Mouse (Mus musculus) olfactory bulb, adult 2 months (tissue): ENCODE measurements around the gene Fam149b. TPM values are rescaled to one million over a fixed set of nuclear protein-coding genes. Genes with fewer than 3 reads are reported as not detected.

ENCODE experiments used
- H3K27ac ChIP-seq: fragments of 200-500 bp; 2 replicates; pipeline ENCODE4 v1.5.1; 2012; ENCODE audit warnings: low read depth, low read length; ENCODE audit not compliant: insufficient read depth
- H3K4me1 ChIP-seq: fragments of 200-500 bp; 2 replicates; pipeline ENCODE4 v1.6.1; 2012; ENCODE audit warnings: low read length; ENCODE audit not compliant: control insufficient read depth, insufficient read depth
- H3K4me3 ChIP-seq: fragments of 200-500 bp; 2 replicates; pipeline ENCODE4 v1.5.1; 2012; ENCODE audit warnings: mild to moderate bottlenecking, low read depth, low read length, moderate library complexity; ENCODE audit not compliant: insufficient read depth
- CTCF ChIP-seq: fragments of 200-500 bp; IDR thresholded peaks from 2 replicates; pipeline ENCODE4 v1.5.1; 2012; ENCODE audit warnings: low read depth, mild to moderate bottlenecking, low read length, moderate library complexity; ENCODE audit not compliant: insufficient read depth
- POLR2A ChIP-seq: fragments of 200-500 bp; IDR thresholded peaks from 2 replicates; pipeline ENCODE4 v1.6.1; 2012; ENCODE audit warnings: mild to moderate bottlenecking, low read depth, low read length, moderate library complexity; ENCODE audit not compliant: insufficient read depth
- WGBS: fragments of 180-500 bp; shearing (Covaris S2); methylation state at CpG from one replicate; pipeline ENCODE4 v1.1.7; 2018; 5-methylcytosine and 5-hydroxymethylcytosine counted together
- polyA plus RNA-seq: library from polyadenylated mRNA; stranded (reverse); fragments of >200 nt; gene quantifications from 2 replicates; pipeline ENCODE4 v1.2.4, GENCODE M21; 2012; ENCODE audit warnings: low replicate concordance; ENCODE audit not compliant: missing spikeins, insufficient read depth, insufficient read length

Gene Fam149b
- polyA plus RNA-seq, 1 experiment = not detected

- Histone ChIP-seq H3K27ac (no peak overlapping the region), H3K4me3 (no peak overlapping the region), H3K4me1 (peaks cover 4% of the 10 kb centered on the region; the same call in 1 of the 2 replicates)
- TF ChIP-seq POLR2A (no peak), CTCF (no peak)
- 91% methylated on average over 5 of the region's 5 CpGs for WGBS
Observed at GRCm38 (mm10) chr14:20379087-20379640, 31.2 kb downstream of the Fam149b start.

GRCm38 (mm10) chr14:20379753-20380430 lies 31.9 kb downstream of the Fam149b start:
- Histone ChIP-seq H3K4me1 (peaks cover 4% of the 10 kb centered on the region; the same call in 1 of the 2 replicates), H3K27ac (no peak overlapping the region), H3K4me3 (no peak overlapping the region)
- TF ChIP-seq POLR2A = no peak
- TF ChIP-seq CTCF = no peak
- 84% methylated on average over 9 of the region's 9 CpGs for WGBS

- no peak for TF ChIP-seq CTCF
- peak; percentile 85; the same call in 1 of the 2 replicates for TF ChIP-seq POLR2A
- H3K27ac ChIP-seq = peak within 1 kb of the TSS; percentile 22; the same call in 1 of the 2 replicates
- WGBS = under 1% methylated on average over 59 of the region's 59 CpGs
- H3K4me3 ChIP-seq = peak within 1 kb of the TSS; percentile 73
- H3K4me1 ChIP-seq = peaks cover 5% of the 10 kb centered on the region
Observed at GRCm38 (mm10) chr14:20388441-20389129, 40.6 kb downstream of the Fam149b start, which contains the start of gene Dnajc9. TSS of gene Dnajc9 (minus strand) at chr14:20388910.

- H3K27ac ChIP-seq = no peak overlapping the region
- H3K4me3 ChIP-seq = no peak overlapping the region
- WGBS = 86% methylated on average over 8 of the region's 8 CpGs
- peaks cover 5% of the 10 kb centered on the region for H3K4me1 ChIP-seq
- TF ChIP-seq CTCF (no peak), POLR2A (no peak)
Observed at GRCm38 (mm10) chr14:20389446-20390079, 41.6 kb downstream of the Fam149b start.

- 80% methylated on average over 4 of the region's 4 CpGs for WGBS
- TF ChIP-seq POLR2A = no peak
- no peak for TF ChIP-seq CTCF
- Histone ChIP-seq H3K27ac (no peak overlapping the region), H3K4me3 (no peak overlapping the region), H3K4me1 (peaks cover 2% of the 10 kb centered on the region; the same call in 1 of the 2 replicates)
Observed at GRCm38 (mm10) chr14:20392326-20392725, 44.4 kb downstream of the Fam149b start.

GRCm38 (mm10) chr14:20393205-20393913 lies 45.4 kb downstream of the Fam149b start, which contains the start of gene Mrps16:
TSS of gene Mrps16 (minus strand) at chr14:20393634.
- Histone ChIP-seq H3K4me3 (peak within 1 kb of the TSS; percentile 93), H3K27ac (peak within 1 kb of the TSS; percentile 92), H3K4me1 (peaks cover 2% of the 10 kb centered on the region; the same call in 1 of the 2 replicates)
- TF ChIP-seq POLR2A = peak; percentile 72
- peak; percentile 93 for TF ChIP-seq CTCF
- WGBS = under 1% methylated on average over 68 of the region's 68 CpGs

- TF ChIP-seq CTCF = no peak
- TF ChIP-seq POLR2A = no peak
- WGBS = 60% methylated on average over 9 of the region's 9 CpGs
- H3K27ac ChIP-seq = no peak overlapping the region
- no peaks in the 10 kb centered on the region for H3K4me1 ChIP-seq
- H3K4me3 ChIP-seq = no peak overlapping the region
Observed at GRCm38 (mm10) chr14:20397220-20397619, 49.3 kb downstream of the Fam149b start.

GRCm38 (mm10) chr14:20398864-20399263 lies 50.9 kb downstream of the Fam149b start:
- Histone ChIP-seq H3K27ac (no peak overlapping the region), H3K4me1 (no peaks in the 10 kb centered on the region), H3K4me3 (no peak overlapping the region)
- WGBS = 41% methylated on average over 4 of the region's 4 CpGs
- TF ChIP-seq CTCF (no peak), POLR2A (no peak)
